Mouse (Mus musculus) embryo, embryonic 11 days (tissue): ENCODE measurements around the gene Sgms1.
A peak's percentile ranks its signal among the peaks of the same experiment; 100 is the strongest.
"Not testable (repeated sequence)": the region's sequence is repeated elsewhere in the genome, so short reads cannot be mapped to it uniquely, and the experiment has no call there.

ENCODE experiments used
- DNase-seq: peaks from one replicate; pipeline ENCODE4 v3.0.0-alpha.2; 2015

Gene Sgms1

GRCm38 (mm10) chr19:32381511-32381961 lies 8.0 kb downstream of the Sgms1 start:
- DNase-seq = no peak

DNA sequence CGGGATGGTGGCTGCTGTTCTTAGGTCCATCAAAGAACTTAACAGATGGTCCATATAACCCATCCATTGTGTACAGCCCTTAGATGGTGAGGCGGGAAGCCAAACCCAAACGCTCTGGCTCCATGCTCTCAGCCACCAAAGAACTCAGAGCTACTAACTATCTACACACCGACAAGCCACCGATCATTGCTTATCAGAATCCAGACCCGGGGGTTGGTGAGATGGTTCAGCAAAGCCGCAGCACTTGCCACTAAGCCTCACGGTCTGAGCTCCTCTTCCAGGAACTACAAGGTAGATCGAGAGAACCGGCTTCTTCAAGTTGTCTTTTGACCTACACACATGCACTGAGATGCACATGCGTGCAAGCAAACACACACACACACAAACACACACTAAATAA lies 8.8 kb downstream of the Sgms1 start:
- DNase-seq = no peak

- no peak for DNase-seq
Observed at GRCm38 (mm10) chr19:32379239-32379920, 10.1 kb downstream of the Sgms1 start.

- no peak for DNase-seq
Observed at GRCm38 (mm10) chr19:32378581-32378980, 10.9 kb downstream of the Sgms1 start.

DNA sequence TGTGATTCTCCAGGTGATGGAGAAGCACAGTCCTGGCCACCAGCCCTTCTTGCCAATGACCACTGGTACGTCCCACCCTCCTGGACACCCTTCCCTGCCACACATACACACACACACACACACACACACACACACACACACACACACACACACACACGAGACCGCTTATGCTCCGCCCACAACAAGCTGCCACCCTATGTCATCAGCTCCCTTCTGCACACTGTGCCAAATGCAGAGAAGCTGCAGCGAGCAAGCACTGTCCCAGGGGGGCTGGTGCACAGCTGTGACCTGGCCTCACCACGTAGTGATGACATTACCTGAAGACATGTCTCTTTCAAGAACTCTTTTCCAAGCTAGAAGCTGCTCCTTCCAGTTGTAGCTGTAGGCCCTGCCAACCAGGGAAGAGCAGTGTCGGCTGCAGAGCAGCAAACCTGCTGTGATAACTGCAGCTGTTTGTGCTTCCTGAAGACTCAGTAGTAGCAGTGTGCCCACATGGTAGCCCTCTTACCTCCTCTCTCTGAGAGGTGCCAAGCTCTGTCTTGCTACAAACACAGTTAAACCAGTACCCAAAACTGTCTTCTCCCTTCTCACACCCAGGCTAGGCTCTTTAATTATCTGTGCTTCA lies 11.7 kb downstream of the Sgms1 start:
- no peak for DNase-seq

DNA sequence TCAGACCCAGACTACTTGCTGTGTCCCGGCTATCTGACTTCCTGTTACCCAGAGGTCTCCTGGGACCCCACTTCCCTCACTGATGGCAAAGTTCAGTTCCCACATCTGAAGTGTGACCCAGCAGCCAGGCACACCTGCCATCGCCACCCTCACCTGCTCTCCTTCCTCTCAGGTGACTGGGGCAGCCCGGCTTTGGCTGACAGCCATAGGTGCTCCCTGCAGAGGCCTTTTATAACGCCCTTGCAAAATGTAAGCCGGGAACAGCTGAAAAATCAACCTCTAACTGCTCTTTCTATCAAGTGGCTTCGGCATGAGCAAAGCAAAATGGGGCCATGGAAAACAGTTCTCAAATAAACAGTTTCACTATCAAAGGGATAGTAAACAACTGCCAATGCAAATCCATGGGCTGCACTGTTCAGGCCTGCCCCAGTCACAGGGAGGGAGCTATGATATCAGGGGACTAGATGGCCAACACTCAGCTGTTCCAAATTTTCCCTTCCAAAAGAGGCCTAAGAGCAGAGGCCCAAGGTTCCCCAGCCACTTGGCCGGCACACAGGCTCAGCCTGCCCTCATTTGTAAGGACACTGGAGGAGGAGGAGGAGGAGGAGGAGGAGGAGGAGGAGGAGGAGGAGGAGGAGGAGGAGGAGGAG lies 12.5 kb downstream of the Sgms1 start:
- no peak for DNase-seq

DNA sequence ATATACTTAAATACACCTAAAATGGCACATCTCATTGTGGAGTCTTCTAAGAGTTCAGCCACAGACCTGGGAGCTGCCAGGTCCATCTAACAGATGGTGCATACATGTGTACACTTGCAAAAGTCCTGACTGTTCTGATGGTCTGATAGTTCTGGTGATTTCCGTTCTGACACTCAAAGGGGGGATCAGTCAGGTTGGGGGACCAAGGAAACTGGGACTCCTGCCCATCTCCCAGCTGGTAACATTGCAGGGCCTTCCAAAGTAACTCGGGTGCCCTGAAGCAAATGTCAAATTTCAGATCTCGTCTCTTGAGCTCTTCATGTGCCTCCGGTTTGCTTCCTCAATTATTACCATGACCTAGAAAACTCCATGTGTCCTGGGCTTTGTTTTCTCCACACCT lies 13.5 kb downstream of the Sgms1 start:
- no peak for DNase-seq

- no peak for DNase-seq
Observed at GRCm38 (mm10) chr19:32375473-32375985, 14.0 kb downstream of the Sgms1 start.

GRCm38 (mm10) chr19:32374751-32375150 lies 14.8 kb downstream of the Sgms1 start:
- no peak for DNase-seq

DNA sequence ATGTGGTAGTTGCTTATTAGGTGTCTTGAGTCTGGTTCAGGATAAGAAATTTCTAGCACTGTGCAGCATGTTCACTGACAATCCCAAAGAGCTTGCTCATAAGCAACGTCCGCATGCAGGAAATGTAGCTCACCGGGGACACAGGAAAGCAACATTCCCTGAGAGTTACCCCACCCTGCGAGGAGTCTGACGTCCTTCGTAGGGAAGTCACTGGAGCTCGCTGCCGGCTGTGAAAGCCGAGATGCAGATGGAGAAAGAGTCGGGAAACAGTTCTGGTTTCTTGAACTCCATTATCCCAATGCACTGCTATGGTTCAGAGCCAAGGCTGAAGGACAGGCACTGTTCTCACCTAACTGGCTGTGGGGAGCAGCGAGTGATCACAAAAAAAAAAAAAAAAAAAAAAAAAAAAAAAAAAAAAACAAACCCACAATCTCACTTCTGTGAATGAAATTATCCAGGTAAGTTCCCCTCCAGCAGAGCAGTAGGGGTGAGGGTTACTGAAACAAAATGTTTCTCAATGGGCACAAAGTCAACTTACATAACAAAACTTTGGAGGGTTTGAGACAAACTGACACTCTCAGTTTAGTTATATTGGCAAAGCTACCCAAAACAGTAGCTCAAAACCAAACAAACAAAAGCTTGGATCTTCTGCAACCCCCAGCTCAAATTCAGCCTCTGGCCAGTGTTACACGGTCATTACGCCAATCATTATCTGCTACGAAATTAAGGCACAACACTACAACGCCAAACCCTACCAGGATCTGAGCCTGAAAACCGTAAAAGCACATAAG lies 15.5 kb downstream of the Sgms1 start:
- DNase-seq = no peak

GRCm38 (mm10) chr19:32372373-32372772 lies 17.1 kb downstream of the Sgms1 start:
- DNase-seq = no peak

DNA sequence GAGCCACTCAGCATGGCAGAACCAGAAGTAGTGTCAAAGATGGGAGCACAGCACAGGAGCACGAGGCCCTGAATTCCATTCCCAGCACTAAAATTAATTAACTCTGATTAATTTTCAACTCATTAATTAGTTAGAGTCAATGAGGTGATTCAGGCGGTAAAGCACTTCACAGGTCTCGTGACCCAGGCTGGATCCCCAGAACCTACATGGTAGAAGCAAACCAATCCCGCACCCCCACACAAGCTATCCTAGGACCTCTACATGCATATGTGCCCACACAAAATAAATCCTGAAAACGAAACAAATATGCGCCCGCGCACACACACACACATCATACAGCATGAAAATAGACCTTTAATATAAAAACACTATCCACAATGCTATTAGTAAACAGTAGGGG lies 22.2 kb downstream of the Sgms1 start:
- DNase-seq = no peak

- DNase-seq = no peak
Observed at GRCm38 (mm10) chr19:32366406-32366805, 23.1 kb downstream of the Sgms1 start.

GRCm38 (mm10) chr19:32365111-32365510 lies 24.4 kb downstream of the Sgms1 start:
- no peak for DNase-seq

- no peak for DNase-seq
Observed at GRCm38 (mm10) chr19:32363587-32363986, 25.9 kb downstream of the Sgms1 start.

- no peak for DNase-seq
Observed at GRCm38 (mm10) chr19:32362520-32362919, 27.0 kb downstream of the Sgms1 start.

DNA sequence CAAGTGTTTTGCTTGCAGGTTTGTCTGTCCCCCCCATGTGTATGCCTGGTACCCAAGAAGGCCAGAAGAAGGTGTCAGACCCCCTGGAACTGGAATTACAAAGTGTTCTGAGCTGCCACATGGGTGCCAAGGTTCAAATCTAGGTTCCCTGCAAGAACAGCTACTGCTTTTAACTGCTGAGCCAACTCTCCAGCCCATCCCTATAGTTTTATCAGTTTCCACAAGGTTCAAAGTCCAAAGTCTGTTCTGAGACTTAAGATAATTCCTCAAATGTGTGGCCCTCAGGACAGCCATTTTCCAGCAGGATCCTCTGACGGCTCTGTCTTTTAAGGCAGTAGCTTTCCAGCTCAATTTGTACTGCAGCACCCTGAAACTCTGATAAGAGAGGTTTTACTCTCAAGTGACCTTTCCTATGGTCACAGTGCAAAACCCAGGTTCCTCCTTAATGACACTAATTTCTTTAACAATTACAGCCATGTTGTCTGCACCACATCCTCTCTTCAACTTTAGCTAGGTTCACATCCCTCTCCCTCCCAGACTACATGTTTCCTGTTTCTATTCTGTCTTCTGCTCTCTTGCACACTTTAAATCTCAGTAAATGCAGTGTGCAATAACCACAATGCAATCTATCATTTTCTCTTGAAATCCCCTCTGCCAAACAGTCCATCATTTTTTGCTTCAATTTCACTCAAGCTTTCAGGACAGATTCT lies 28.4 kb downstream of the Sgms1 start:
- no peak for DNase-seq

GRCm38 (mm10) chr19:32360546-32360945 lies 29.0 kb downstream of the Sgms1 start:
- DNase-seq = no peak

- DNase-seq = peak; percentile 28
Observed at GRCm38 (mm10) chr19:32358699-32359517, 30.6 kb downstream of the Sgms1 start.

GRCm38 (mm10) chr19:32358011-32358410 lies 31.5 kb downstream of the Sgms1 start:
- not testable (repeated sequence) for DNase-seq

- no peak for DNase-seq
Observed at GRCm38 (mm10) chr19:32356166-32356565, 33.3 kb downstream of the Sgms1 start.

GRCm38 (mm10) chr19:32353447-32353846 lies 36.1 kb downstream of the Sgms1 start:
- DNase-seq = no peak
